Mouse (Mus musculus) kidney, embryonic 15.5 days (tissue): ENCODE data around the gene Ankrd61. TPM values are rescaled to one million over a fixed set of nuclear protein-coding genes. Genes with fewer than 3 reads are reported as not detected.

Experiments used
- ATAC-seq: fragments of 200-750 bp; cut with Nextera tagmentation; replicated peaks from 2 replicates; pipeline ENCODE4 v1.8.0; 2017; ENCODE audit warnings: moderate TSS enrichment; ENCODE audit not compliant: low FRiP score
- H3K27ac ChIP-seq: fragments of 300-500 bp; sonication (generic); 2 replicates; pipeline ENCODE4 v1.5.1; 2015; ENCODE audit warnings: mild to moderate bottlenecking, inconsistent platforms
- H3K27me3 ChIP-seq: fragments of 300-500 bp; sonication (generic); 2 replicates; pipeline ENCODE4 v1.6.1; 2015; ENCODE audit warnings: inconsistent platforms
- H3K36me3 ChIP-seq: fragments of 300-500 bp; sonication (generic); 2 replicates; pipeline ENCODE4 v1.6.1; 2015; ENCODE audit warnings: inconsistent platforms
- H3K4me1 ChIP-seq: fragments of 300-500 bp; sonication (generic); 2 replicates; pipeline ENCODE4 v1.6.1; 2015; ENCODE audit warnings: inconsistent platforms
- H3K4me2 ChIP-seq: fragments of 300-500 bp; sonication (generic); 2 replicates; pipeline ENCODE4 v1.6.1; 2015; ENCODE audit warnings: moderate library complexity, mild to moderate bottlenecking, inconsistent platforms
- H3K4me3 ChIP-seq: fragments of 300-500 bp; sonication (generic); replicated peaks from 2 replicates; pipeline ENCODE4 v1.5.1; 2015; ENCODE audit warnings: mild to moderate bottlenecking, inconsistent platforms
- H3K9ac ChIP-seq: fragments of 300-500 bp; sonication (generic); 2 replicates; pipeline ENCODE4 v1.6.1; 2015; ENCODE audit warnings: mild to moderate bottlenecking, inconsistent platforms
- H3K9me3 ChIP-seq: fragments of 300-500 bp; sonication (generic); replicated peaks from 2 replicates; pipeline ENCODE4 v1.6.1; 2016; ENCODE audit warnings: inconsistent platforms
- WGBS: fragments of 180-500 bp; shearing (Covaris S2); methylation state at CpG from one replicate; pipeline ENCODE4 v1.1.7; 2015; ENCODE audit warnings: mixed read lengths; 5-methylcytosine and 5-hydroxymethylcytosine counted together
- polyA plus RNA-seq: library from polyadenylated mRNA; unstranded; fragments of >200 nt; fragmentation: Nextera tagmentation; extraction: Ambion mirVana; gene quantifications from 2 replicates; pipeline ENCODE4 v1.2.1, GENCODE M21; 2015

The Ankrd61 gene
- polyA plus RNA-seq, 1 experiment from 2014 or later: 0.36 TPM

DNA sequence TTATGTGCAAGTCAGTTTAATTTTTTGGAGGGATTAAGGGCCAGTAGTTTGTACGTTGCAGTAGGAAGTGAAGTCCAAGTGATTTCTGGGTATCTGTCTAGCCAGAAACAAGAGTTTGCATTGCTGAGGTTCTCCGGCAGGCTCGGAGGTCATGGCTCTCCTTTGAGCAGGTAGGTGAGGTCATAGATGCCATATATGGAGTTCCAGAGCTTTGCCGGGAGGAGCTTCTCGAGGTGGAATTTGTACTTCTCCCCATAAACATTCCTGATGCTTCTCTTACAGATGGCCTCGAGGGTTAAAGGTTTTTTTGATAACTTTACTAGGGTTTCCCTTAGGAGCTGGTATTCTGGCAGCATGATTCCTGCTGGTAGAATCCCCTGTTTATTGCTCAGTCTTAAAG, 6.7 kb downstream of the Ankrd61 start:
- H3K27ac ChIP-seq: no peak overlapping the region
- no peak overlapping the region for H3K9ac ChIP-seq
- WGBS: 81% methylated on average over 6 of the region's 6 CpGs
- H3K27me3 ChIP-seq: no peaks in the 10 kb centered on the region
- H3K4me2 ChIP-seq: no peak overlapping the region
- 0 out of 2 replicates have a peak, but pooled peaks cover 1% of the 10 kb centered on the region for H3K9me3 ChIP-seq
- peaks cover 91% of the 10 kb centered on the region for H3K36me3 ChIP-seq
- no peak overlapping the region for H3K4me3 ChIP-seq
- 0 out of 2 replicates have a peak, but pooled peaks cover 2% of the 10 kb centered on the region for H3K4me1 ChIP-seq
- ATAC-seq: no peak

DNA sequence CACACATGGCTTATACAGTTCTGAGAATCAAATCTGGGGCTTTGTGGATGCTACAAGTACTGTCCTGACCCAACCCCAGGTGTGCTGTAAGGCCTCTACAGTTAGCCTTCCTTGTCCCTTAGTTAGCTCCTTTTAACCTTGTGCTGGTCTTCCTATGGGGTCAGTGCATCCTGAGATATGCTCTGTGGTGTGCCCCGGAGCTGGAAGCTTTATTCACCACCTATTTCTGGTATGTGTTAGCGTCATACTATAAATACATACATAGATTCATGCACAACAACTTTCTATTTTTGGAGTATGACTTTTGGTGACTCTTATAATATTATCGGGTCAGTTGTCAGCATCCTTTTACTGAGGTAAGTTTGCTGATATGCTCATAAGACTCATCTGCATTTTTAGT, 12.2 kb downstream of the Ankrd61 start:
- Histone ChIP-seq H3K9ac (no peak overlapping the region), H3K4me3 (no peak overlapping the region), H3K9me3 (0 out of 2 replicates have a peak, but pooled peaks cover 4% of the 10 kb centered on the region), H3K4me2 (no peak overlapping the region), H3K27ac (no peak overlapping the region), H3K4me1 (no peaks in the 10 kb centered on the region), H3K36me3 (peaks cover 100% of the 10 kb centered on the region), H3K27me3 (no peaks in the 10 kb centered on the region)
- no peak for ATAC-seq
- 97% methylated on average over 3 of the region's 3 CpGs for WGBS

DNA sequence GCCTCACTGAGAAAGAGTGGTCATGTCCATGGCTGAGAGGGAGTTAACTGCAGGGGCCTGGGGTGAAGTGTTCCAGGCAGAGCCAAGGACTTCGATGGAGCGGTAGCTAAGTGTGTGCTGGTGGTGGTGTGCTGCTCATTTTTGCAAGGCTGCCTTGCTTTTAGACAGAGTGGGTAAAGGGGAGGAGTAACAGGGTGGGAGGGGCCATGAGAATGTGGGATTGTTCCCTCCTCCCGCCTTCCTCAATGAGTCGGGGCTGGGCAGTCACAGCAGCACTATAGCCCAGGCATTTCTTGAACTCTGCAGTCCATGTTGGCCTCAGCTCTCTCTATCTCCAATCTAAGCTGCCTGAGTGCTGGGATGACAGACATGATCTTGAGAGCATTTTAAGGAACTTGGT, 22.9 kb downstream of the Ankrd61 start:
- H3K4me2 ChIP-seq: no peak overlapping the region
- ATAC-seq: peak; percentile 58; the same call in 1 of the 2 replicates
- H3K4me3 ChIP-seq: no peak overlapping the region
- 64% methylated on average over 4 of the region's 4 CpGs for WGBS
- H3K9ac ChIP-seq: no peak overlapping the region
- no peaks in the 10 kb centered on the region for H3K4me1 ChIP-seq
- no peaks in the 10 kb centered on the region for H3K27me3 ChIP-seq
- H3K27ac ChIP-seq: no peak overlapping the region
- peaks cover 70% of the 10 kb centered on the region for H3K36me3 ChIP-seq
- no peaks in the 10 kb centered on the region for H3K9me3 ChIP-seq

DNA sequence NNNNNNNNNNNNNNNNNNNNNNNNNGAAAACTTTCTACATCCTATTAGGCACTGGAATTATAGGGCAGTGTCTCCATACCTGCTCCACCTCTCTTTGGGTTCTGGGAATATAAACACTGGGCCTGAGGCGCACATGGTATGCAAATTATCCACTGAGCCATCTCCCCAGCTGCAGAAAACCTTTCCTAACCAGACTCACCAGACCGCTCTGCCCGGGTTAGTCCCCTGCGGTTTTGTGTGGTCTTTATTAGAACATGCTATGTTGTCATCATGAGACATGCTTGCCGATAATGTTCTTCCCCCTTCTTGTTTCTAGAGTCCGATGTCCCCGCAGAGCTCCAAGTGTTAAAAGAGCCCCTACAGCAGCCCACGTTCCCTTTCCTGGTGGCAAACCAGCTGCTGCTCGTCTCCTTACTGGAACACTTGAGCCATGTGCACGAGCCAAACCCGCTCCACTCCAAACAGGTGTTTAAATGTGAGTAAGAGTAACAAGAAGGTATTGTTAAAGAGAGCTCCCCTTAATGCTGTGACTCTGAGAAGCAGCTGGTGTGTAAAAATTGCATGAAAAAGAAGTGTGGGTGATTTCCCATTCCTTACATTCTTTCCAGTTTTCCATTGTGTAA, 25.8 kb downstream of the Ankrd61 start:
- Histone ChIP-seq H3K4me2 (no peak overlapping the region), H3K27me3 (no peaks in the 10 kb centered on the region), H3K4me1 (no peaks in the 10 kb centered on the region), H3K27ac (no peak overlapping the region), H3K9me3 (no peaks in the 10 kb centered on the region), H3K36me3 (peaks cover 43% of the 10 kb centered on the region), H3K4me3 (no peak overlapping the region), H3K9ac (no peak overlapping the region)
- ATAC-seq: no peak
- 87% methylated on average over 11 of the region's 11 CpGs for WGBS

Other genes with a start within 250 kb of the Ankrd61 start
- 17.9 and 19.0 TPM in 2 replicates for gene Usp42, start 165.4 kb downstream of the Ankrd61 start, polyA plus RNA-seq
- 41.1 and 43.3 TPM in 2 replicates for gene Eif2ak1, start 79.9 kb downstream of the Ankrd61 start, polyA plus RNA-seq
- 113 TPM in 2 replicates for gene Aimp2, start 12.2 kb upstream of the Ankrd61 start, polyA plus RNA-seq
- 31.9 and 32.9 TPM in 2 replicates for gene Pms2, start 12.3 kb upstream of the Ankrd61 start, polyA plus RNA-seq
- 0.59 and 0.83 TPM in 2 replicates for gene Gm42421, start 30.5 kb upstream of the Ankrd61 start, polyA plus RNA-seq
- gene Rsph10b, start 35.4 kb upstream of the Ankrd61 start, polyA plus RNA-seq: 0.81 TPM in 2 replicates
- 84.3 and 91.6 TPM in 2 replicates for gene Ccz1, start 117.2 kb upstream of the Ankrd61 start, polyA plus RNA-seq
- 5.0 TPM in 2 replicates for gene Ocm, start 129.0 kb upstream of the Ankrd61 start, polyA plus RNA-seq
- 5.4 and 5.8 TPM in 2 replicates for gene Lmtk2, start 202.8 kb upstream of the Ankrd61 start, polyA plus RNA-seq